Mouse (Mus musculus): ENCODE data around the gene Tmeff1.
A peak's percentile ranks its signal among the peaks of the same experiment; 100 is the strongest.

The Tmeff1 gene

DNA sequence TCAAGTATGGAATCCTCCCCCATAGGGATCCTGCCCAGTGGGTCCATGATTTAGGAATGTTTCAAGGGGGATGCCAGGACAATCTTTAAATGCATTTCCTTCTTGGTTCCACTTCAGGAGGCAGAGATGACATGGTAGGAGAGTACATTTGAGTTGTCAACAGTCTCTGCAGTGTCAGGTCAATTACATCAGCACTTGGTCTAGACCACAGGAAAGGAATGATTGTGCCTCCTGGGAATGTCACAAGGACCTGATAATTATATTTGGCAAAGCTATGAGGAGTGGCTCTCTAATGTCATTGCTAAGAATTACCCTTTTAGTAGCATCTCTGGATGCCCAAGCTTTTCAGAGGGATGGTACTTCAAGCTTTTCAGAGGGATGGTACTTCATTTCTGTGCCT, 20.0 kb upstream of the Tmeff1 start:
- no peak for DNase-seq (ENCODE audit: low read depth, low spot score)

DNA sequence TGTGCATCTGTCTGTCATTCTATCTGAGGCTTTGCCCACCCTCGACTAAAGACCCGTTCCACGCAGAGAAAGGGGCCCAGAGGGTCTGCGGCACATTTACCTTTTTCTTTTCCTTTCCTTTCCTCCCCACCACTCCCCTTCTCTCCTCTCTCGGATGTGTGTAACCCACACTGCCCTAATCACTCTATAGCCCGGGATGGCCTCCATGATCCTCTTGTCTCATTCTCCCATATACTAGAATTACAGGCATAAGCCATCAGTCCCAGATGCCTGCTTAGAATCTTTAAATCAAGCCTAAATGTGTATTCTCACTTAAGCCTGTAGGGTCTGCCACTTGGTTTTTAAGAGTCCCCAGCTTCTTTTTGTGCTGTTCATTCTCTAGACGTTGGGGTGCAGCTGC, 8.6 kb upstream of the Tmeff1 start:
- no peak for DNase-seq (ENCODE audit: low read depth, low spot score)

DNA sequence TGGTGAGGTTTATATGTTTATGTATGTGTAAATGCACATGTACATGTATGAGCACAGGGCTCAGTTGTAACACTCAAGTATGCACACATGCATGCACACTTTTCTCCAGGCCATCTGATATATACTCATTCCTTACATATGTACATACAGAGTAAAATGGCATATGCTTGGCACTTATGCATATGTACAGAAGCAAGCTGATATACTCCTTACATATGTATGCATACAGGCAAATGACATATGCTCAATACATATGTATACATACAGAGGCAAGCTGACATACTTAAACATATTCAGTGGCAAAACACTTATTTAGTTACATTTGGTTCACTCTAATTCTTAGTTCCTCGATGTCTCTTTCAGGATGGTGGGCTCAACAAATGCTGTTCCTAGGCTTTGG, 7.1 kb upstream of the Tmeff1 start:
- no peak for DNase-seq (ENCODE audit: low read depth, low spot score)

DNA sequence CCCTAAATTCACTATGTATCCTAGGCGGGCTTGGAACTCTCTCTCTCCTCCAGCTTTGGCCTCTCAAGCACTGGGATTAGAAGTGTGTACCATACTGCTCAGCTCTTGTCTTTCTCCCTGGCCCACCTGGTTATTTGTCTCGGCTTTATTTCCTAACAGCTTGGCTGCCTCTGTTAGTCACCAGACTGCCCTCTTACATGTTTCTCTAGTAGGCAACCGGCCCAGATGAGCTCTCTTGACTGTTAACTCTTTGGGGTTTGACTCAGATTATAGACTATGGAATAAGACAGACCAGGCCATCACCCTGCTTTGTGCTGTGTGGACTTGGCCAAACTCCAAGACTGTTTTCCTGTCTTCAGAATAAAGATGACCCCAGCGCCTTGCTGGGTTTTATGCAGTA, 6.6 kb upstream of the Tmeff1 start:
- no peak for DNase-seq (ENCODE audit: low read depth, low spot score)

DNA sequence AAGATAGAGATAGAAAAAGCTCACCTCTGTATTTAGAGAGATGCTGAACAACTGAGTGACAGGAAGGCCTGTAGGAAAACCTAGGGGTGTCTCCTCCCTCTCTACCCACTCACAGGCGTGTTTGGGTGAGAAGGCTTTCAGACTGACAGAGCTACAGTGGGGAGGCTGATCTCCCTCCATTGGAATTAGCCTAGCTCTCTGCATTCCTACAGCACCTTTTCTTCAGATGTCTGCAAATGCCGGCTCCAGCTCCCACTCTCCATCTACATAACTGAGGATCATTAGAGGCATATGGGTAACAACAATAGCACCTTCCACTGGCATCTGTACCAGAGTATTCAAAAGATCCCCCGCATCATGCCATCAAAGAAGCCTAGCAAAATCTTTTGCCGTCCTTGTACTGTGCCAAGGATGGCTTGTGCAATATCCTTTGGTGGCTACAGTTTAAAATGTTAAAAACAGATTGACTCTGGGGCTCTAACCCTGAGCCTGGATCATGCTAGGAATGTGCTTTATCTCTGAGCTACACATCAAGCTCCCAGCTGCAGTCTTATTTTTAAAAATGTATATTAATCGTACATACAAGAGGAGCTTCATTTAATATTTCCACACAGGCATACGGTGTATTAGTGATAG, 5.4 kb upstream of the Tmeff1 start:
- DNase-seq (ENCODE audit: low read depth, low spot score): no peak

DNA sequence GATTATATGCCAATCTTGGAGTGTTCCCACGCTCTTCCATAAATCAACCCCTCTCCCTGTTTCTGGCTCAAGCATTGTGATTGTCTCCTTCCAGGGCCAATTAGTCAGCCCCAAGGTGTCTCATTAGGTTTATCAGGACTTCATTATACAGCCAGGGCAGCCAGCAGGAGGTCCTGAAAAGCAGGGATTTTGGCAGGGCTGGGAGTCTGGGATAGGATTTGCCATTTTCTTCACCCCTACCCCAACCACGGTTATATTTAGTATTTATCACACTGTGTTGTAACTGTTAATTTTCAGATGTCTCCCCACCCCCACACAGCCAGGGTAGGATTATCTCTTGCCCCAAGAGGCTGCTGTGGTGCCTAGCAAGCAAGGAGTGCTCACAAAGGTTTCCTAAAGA, 3.8 kb upstream of the Tmeff1 start:
- DNase-seq (ENCODE audit: low read depth, low spot score): no peak

DNA sequence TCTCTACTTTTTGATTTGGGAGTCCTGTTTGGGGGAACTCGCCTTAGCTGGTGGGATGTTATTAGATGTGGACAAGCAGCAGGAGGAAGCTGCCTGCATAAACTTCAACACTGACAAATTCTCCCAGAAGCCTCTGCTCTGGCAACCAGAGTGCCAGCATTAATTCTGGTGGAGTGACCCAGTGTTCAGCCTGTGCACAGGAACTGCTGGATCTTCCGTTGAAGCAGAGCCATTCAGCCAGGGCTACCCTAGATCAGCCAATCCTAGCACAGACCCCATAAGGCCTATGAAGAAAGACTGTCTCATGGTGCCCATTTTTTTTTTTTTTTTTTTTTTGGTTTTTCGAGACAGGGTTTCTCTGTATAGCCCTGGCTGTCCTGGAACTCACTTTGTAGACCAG, 3.0 kb upstream of the Tmeff1 start:
- no peak for DNase-seq (ENCODE audit: low read depth, low spot score)

DNA sequence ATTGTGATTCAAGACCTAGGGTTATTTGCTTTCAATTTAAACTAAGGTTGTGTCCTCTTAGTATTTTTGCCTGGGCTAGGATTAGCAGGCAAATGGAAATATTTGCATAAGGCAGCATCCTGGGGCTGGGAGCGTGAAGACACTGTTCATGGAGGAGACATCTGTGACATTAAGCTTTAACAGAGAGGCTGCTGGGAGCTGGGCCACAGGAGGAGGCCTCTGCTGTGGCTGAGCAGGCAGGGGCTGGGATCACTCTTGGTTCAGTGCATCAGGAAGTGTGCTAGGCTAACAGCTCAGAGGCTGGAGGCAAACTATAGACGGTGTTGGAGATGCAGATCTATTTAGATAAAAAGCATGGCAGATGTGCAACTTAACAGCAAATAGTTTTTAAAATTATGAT, 2.0 kb upstream of the Tmeff1 start:
- no peak for DNase-seq (ENCODE audit: low read depth, low spot score)

DNA sequence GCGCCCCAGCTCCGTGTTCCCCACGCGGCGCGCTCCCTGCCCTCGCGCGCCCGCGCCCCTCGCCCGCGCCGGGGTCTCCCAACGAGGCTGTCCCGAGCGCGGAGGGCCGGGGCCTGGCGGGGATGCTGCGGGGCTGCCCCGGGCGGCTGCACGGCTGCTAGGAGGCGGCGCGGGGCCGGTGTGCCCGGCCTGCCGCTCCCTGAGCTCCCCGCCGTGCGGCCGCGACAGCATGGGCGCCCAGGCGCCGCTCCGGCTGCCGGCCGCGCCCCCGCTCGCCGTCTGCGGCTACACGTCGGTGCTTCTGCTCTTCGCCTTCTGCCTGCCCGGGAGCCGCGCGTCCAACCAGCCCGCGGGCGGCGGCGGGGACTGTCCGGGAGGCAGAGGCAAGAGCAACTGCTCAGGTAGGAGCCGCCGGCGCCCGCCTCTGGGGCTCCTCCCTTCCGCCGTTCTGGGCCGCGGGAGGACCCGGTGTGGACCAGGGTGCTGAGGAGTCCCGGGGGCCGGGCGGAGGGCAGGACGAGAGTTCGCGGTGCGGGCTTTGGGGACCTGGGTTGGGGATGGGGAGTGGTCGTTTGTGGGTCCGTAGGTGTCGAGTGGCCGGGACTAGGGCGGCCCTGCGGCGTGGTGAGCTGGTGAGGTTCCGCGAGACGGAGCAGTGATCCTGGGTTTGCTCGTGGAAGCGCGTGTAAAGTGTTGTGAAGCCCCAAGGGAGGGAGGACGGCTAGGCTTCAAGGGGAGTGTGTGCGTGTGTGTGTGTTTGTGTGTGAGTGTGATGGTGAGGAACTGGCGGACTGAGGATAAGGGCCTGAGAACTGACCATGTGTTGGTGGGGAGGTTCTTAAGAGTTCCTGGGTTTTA, 496 bp downstream of the Tmeff1 start:
- peak; percentile 67 for DNase-seq (ENCODE audit: low read depth, low spot score)

DNA sequence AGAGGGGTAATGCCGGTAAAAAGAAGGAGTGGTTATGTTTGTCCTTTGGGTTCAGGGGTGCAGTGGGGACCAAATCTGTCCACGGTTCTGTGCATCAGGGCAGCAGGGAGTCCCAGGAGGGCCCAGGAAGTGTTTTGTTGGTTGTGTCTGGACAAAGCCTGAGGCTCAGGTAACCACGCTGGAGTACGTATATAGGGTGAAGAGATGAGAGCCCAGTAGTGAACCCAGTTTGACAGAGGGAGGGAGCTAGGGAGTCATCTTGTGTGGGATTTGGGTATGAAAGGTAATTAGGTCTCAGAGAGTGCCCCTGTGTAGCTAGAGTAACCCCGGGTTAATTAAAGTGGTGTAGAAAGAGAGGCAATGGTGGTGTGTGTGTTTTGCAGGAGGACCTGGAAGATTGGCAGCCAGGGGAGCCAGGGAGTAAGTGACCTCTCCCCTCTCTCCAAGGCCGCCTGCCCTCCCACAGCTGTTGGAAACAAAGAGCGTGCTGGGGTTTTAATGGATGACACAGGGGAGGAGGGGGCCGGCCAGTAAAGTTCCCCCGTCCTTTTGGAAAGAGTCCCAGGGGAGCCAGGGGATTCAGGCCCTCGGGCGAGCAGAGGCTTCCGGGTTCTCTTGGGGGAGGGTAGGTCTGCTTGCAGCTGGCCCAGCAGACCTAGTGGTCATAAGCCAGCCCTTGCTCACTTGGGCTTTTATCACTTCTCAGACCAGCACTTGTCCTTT, 1.3 kb downstream of the Tmeff1 start:
- peak; percentile 72 for DNase-seq (ENCODE audit: low read depth, low spot score)

DNA sequence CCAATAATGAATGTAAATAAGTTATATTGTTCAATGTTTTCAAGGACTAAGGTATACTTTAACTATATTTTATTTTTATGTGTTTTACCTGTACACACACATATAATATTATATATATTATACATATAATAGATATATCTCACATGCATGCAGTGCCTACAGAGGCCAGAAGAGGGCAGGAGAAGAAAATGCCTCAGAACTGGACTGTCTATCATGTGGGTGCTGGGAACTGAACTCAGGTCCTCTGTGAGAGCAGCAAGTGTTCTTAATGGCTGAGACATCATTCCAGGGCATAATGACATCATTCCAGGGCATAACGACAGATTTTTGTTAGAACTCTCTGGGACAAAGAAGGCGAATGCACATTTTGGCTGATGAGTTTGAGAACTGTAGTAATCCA, 2.6 kb downstream of the Tmeff1 start:
- no peak for DNase-seq (ENCODE audit: low read depth, low spot score)

DNA sequence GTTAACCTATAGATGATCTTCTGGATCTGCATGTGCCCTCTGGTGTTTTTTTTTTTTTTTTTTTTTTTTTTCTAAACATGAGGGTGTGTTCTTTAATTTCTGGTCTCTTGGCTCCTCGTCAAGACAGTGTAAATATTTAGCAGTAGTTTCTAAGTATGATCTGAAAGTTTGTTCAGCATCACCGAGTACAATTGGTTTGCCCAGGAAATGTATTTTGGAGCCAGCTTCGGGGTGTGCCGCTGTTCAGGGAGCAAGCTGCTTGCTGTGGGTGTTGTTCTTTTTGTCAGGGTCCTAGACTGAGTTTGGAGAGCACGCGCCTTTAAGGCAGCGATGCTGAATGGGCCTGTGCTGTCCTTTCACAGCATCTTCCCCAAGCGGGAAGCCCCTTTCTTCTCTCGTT, 3.6 kb downstream of the Tmeff1 start:
- no peak for DNase-seq (ENCODE audit: low read depth, low spot score)

DNA sequence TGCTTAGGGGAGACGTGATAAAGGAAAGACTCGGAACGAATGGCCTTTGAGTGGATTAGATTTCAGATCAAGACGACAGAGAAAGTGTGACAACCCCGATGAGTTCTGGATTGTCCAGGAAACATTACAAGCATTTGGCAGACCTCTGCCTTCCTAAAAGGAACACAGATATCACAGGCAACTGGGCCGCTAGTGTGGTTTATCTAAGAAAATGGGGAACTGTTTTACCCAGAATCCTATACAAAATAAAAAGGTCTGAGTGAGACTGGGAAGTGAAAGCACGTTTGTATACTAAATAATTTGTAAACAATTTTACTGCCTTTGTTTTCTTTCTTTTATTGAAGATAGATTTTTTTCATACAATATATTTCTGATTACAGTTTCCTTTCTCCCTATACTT, 5.9 kb downstream of the Tmeff1 start:
- no peak for DNase-seq (ENCODE audit: low read depth, low spot score)

DNA sequence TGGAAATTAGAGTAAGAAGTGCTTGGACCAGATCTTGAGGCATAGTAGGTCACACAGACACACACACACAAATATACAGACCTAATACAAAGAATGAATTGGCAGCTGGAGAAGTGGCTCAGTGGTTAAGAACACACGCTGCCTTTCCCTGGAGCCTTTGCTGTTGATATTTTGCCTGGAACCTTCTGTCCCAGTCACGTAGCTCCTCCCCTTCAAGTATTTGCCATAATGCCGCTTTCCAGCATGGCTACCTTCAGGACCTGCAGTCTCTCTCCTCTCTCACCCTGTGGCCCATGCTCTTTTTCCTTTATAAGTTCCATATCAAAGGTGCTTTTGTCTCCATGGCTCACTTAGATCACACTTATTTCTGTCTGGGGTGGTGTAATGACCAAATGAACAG, 6.4 kb downstream of the Tmeff1 start:
- DNase-seq (ENCODE audit: low read depth, low spot score): peak; percentile 21

DNA sequence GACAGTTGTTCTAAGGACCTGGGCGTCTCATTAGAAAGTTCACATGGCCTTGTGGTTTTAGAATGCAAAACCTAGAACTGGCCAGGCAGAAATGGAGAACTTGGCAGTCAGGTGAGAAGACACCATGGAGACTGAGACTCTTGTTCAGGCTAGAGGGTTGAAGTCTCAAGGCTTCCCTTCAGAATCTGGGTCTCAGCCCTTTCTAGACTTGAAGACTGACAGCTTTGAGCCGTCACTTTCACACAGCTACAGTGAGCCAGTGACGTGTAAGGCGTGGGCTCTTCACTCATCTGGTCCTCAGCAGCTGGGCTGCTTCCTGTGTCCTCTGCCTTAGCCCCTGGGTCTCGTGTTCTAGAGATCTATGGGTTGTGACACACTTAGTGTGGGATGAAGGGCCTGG, 7.4 kb downstream of the Tmeff1 start:
- peak; percentile 85 for DNase-seq (ENCODE audit: low read depth, low spot score)

DNA sequence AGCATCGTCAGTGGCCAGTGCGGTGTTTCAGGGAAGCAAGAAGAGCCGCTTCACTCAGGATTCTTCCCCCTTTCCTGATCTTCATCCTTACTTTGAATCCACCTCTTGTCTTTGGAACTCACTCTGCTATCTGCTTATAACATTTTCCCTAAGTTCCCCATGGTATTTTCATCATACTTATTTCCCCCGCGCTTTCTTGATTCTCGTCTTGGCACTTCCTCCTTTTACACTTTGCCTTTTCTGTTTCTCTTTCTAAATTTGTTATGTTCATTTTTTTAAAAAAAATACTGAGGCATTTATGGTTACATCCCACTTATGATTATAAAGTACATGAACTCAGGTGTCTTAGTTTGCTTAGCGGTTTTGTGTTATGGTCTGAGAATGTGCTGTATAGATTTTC, 7.9 kb downstream of the Tmeff1 start:
- DNase-seq (ENCODE audit: low read depth, low spot score): peak; percentile 80

DNA sequence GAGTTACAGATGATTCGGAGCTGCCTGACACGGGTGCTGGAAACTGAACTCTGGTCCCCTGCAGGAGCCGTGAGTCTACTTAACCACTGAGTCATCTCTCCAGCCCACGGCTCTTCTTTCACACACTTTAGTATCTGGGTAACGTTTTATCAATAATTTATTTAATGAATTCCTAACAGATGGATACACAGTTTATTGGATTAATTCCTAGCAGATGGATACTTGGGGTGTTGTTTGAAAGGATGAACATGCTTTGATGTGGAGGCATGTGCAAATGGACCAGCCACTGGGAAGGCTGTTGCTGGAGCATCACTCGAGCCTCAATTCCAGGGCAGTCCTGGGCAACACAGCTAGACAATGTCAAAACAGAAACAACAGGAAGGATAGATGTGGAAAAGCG, 11.1 kb downstream of the Tmeff1 start:
- DNase-seq (ENCODE audit: low read depth, low spot score): no peak

DNA sequence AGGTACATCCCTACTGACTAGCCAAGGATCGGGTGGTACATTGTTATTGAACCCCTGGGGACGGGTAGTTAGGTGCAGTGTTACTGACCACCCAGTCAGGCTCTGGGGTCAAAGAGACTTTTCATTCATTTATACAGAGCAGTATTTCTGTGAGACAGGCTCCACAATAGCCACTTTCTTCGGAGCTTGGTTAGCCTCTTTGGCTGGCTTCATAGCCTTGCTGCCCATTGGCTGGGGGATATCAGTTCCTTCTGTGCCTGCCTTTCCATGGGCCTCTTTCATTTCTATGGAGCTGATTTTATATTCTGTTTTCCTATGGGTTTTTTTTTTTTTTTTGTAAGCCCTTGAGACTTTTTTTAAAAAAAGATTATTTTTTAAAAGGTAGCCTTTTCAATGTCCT, 20.7 kb downstream of the Tmeff1 start:
- DNase-seq (ENCODE audit: low read depth, low spot score): no peak

DNA sequence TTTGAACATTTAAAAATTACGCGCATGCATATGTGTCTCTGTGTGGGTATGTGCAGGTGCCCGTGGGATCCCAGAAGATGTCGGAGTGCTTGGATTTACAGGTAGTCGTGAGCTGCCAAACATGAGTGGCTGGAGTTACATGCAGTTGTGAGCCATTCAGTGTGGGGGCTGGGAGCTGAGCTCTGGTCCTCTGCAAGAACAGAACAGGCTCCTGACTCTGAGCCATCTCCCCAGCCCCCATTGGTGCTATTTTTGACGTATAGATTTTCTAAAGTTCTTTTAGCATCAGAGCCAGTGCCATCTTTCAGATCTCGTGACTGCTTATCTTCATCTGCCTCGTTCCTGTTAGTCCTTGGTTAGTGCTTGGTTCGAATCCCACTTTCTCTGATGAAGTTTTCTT, 24.5 kb downstream of the Tmeff1 start:
- DNase-seq (ENCODE audit: low read depth, low spot score): no peak

DNA sequence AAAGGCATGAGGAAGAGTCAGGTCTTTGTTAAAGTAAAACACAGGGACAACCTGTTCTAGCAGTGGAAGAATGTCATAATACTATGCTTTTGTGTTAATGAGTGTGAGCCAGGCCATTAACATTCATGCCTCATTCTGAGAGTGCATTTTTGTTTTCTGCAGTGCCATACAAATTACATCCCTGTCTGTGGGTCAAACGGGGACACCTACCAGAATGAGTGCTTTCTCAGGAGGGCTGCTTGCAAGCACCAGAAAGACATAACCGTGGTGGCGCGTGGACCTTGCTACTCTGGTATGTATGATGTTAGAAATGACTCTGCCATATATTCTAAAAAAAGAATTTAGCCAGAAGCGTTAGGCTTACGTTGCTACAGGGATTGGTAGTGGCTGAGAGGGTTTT, 25.3 kb downstream of the Tmeff1 start:
- DNase-seq (ENCODE audit: low read depth, low spot score): no peak

DNA sequence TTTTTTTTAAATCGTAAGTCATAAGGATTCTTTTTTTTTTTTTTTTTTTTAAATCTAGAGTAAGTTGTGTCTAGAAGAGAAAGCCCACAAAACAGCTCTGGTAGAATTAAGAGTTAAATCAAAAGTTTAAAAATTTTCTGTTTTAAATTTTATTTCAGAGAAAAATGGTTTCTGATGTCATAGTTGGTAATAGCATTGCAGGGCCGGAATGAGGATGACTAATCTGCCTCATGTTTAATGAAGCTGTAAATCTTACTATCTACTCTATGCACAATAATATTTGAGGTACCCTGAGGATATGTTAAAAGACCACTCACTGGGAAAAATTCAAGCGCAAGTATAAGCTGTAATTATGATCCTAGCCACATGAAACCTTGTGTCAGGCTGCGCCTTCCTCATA, 30.5 kb downstream of the Tmeff1 start:
- DNase-seq (ENCODE audit: low read depth, low spot score): no peak

DNA sequence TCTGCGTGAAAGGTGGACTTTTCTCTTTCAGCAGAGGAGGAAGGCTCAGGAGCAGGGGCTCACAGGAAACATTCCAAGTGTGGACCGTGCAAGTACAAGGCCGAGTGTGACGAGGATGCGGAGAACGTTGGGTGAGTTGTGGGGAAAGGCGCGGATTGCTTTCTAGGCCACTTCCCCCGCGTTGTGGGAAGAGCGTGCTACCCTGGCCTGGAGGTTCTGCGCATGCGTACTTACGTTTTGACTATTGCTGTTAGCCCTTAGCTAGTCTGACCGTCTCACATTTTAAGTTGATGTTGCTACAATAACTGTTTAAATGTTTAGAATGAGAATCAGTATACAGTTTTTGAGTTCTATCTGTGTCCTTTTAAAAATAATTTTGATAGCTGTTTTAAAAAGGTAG, 32.2 kb downstream of the Tmeff1 start:
- no peak for DNase-seq (ENCODE audit: low read depth, low spot score)

DNA sequence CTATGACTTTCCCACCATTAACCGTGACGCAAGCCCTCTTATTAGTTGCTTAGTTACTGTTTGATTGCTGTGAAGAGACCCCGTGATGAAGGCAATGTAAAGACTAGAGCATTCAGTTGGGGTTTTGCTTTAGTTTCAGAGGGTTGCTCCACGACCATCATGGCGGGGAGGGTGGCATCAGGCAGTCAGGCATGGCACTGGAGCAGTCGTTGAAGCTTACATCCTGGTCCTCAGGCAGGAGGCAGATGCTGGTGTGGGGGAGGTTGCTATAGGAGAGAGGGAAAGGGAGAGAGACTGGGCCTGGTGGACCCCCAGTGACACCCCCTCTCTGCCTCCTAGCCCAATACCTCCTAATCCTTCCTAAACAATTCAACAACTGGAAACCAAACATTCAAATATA, 35.1 kb downstream of the Tmeff1 start:
- DNase-seq (ENCODE audit: low read depth, low spot score): no peak

All from A20 (cell line).